Mouse (Mus musculus): ENCODE data around the gene Ropn1l. TPM values are rescaled to one million over a fixed set of nuclear protein-coding genes. Genes with fewer than 3 reads are reported as not detected.

The Ropn1l gene
- polyA plus RNA-seq, 1 experiment from 2014 or later = 4.7 TPM

DNA sequence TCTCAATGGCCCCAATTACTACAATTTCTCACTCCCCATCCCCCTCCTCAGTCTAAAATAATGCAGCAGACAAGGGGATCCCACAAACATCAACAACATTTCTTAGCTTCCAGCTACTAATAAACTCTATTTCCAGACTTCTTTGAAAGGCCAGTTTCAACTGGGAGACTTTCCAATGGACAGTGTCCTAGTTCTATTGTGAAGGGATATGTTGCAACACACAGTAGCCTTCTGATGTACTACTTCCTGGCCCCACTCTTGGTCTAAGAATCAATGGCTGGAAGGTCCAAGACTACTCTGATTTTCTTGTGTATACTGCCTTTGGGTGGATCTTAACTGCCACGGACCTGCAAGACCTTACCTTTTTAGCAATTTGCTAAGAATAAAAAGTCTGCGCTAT, 12.3 kb upstream of the Ropn1l start:
- Histone ChIP-seq H3K36me3 (peaks cover 96% of the 10 kb centered on the region), H3K4me1 (no peaks in the 10 kb centered on the region), H3K27ac (no peak overlapping the region), H3K4me3 (no peak overlapping the region), H3K27me3 (ENCODE audit: low read depth, poor library complexity, severe bottlenecking) (no peaks in the 10 kb centered on the region), H3K9me3 (replicated peaks) (no peaks in the 10 kb centered on the region)
- 97% methylated on average over 2 of the region's 2 CpGs for WGBS
- no peak for DNase-seq (ENCODE audit: low spot score)

DNA sequence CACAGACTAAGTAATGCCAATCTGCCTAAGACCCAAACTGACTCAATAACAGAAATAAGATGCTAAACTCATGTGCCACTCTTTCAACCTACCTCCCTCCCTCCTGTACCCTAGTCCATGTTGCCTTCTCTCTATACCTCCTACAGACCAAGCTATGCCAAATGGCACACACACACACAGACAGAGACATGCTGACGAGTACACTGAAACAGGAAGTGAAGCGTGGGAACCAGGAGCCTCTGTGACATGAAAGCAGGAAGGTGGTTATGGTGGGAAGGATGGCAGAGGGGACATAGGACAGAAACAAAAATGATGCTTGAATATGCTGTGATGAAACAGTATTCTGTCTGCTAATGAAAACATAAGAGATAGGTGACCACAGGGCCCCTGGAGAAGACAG, 7.0 kb upstream of the Ropn1l start:
- DNase-seq (ENCODE audit: low spot score) = no peak
- Histone ChIP-seq H3K4me3 (no peak overlapping the region), H3K27ac (no peak overlapping the region), H3K36me3 (peaks cover 90% of the 10 kb centered on the region), H3K4me1 (no peaks in the 10 kb centered on the region), H3K27me3 (ENCODE audit: low read depth, poor library complexity, severe bottlenecking) (no peaks in the 10 kb centered on the region), H3K9me3 (replicated peaks) (no peaks in the 10 kb centered on the region)
- 88% methylated on average over 2 of the region's 2 CpGs for WGBS

DNA sequence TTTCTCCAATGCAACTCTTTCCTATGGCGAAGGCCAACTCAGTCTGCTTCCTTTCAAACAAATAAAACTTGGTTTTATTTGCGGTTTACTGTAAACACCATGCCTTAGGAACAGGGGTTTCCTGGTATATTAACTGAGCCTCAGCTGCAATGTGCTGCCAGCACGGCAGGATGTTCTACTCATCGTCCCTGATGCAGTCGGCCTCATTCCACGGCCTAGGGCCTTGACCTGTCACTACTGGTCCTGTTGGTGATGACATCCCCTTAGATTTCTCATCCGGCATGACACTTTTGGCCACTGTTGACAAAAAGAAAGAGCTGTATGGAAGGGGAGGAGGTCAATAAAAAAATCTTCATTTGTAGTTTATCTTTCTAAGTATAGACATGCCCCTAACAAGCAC, 4.5 kb upstream of the Ropn1l start:
- Histone ChIP-seq H3K27ac (no peak overlapping the region), H3K36me3 (peaks cover 65% of the 10 kb centered on the region), H3K4me1 (peaks cover 4% of the 10 kb centered on the region; the same call in 1 of the 2 replicates), H3K4me3 (no peak overlapping the region), H3K27me3 (ENCODE audit: low read depth, poor library complexity, severe bottlenecking) (no peaks in the 10 kb centered on the region), H3K9me3 (replicated peaks) (no peaks in the 10 kb centered on the region)
- 93% methylated on average over 7 of the region's 7 CpGs for WGBS
- DNase-seq (ENCODE audit: low spot score) = no peak

DNA sequence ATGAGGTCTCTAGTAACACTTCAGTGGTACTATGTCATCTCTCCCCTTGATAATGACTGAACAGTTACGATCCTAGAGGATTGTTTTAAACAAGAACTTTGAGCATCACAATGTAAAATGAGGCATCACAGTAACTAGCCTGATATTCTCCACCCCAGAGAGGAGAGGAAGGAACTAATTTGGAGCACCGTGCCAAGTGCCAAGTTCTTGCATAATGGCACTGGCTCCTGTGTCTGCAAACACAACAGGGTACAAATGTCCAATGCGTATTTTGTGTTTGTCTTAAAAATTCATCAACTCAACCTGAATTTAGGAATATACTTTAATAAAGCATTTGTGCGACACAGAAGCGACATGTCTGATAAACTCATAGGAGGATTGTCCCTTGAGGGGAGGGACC, 2.8 kb upstream of the Ropn1l start:
- H3K36me3 ChIP-seq = peaks cover 48% of the 10 kb centered on the region
- 91% methylated on average over 5 of the region's 5 CpGs for WGBS

DNA sequence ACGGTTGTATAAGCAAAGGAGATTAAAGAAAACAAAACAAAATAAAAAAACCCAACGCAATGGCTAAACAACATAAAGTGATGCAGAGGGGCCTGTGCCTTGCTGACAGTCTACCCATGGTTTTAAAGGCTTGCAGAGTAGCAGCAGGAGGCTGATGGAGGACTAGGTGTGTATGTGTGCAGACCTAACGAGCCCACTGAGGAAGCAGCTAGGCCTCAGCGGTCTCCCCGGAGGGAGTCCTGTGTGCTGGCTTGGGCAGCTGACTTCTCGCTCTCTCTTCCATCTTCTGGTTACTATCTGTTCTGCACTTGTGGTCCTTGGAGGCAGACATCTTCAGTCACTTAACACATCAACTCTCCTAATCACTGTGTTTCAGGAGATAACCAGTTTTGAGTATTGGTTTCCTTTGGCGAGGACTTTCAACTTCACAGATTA, 1.3 kb upstream of the Ropn1l start:
- no peaks in the 10 kb centered on the region for H3K27me3 ChIP-seq (ENCODE audit: low read depth, poor library complexity, severe bottlenecking)
- H3K36me3 ChIP-seq = peaks cover 33% of the 10 kb centered on the region
- H3K4me1 ChIP-seq = peaks cover 28% of the 10 kb centered on the region
- H3K4me3 ChIP-seq = no peak overlapping the region
- no peaks in the 10 kb centered on the region for H3K9me3 ChIP-seq (replicated peaks)
- WGBS = 82% methylated on average over 7 of the region's 7 CpGs
- no peak overlapping the region for H3K27ac ChIP-seq
- DNase-seq (ENCODE audit: low spot score) = no peak

More for the DNA sequence above, 2.8 kb upstream of the Ropn1l start:
- no peak overlapping the region for H3K27ac ChIP-seq
- DNase-seq (ENCODE audit: low spot score) = no peak
- no peaks in the 10 kb centered on the region for H3K9me3 ChIP-seq (replicated peaks)
- peaks cover 21% of the 10 kb centered on the region for H3K4me1 ChIP-seq
- H3K4me3 ChIP-seq = no peak overlapping the region
- no peaks in the 10 kb centered on the region for H3K27me3 ChIP-seq (ENCODE audit: low read depth, poor library complexity, severe bottlenecking)

DNA sequence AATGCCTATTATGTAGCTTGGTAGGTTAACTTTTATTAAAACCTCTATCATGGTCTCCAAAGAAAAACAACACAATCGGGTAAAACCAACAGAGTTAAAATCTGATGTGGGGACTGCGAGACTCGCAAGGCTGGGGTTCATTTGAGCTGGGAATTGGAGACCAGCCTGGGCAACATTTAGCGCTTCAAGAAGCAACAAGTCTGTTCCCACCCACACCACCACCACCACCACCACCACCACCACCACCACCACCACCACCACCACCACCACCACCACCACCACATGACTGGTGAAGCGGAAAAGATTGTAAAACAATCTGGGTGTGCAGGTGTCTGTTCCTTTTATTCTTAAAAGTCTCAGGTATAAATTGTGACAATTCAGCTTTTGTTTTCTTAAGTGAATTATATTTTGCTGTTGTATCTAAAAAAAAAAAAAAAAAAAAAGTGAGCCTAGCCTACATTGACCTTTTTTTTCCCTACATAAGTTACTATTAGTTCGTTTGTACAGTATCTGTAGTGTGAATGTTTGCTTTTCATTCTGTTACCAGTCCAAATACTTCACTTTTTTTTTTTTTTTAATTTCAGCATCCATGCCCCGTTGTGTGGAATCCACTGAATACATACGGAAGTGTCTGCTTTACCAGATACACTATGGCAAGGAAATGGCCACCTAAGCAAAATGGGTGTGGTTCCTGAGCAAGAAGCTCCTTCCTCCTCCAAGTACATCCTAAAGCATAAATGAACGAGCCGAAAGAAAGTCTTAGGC, 741 bp upstream of the Ropn1l start:
- H3K27ac ChIP-seq = peak overlapping the region; percentile 92
- WGBS = 55% methylated on average over 10 of the region's 10 CpGs
- DNase-seq (ENCODE audit: low spot score) = no peak

DNA sequence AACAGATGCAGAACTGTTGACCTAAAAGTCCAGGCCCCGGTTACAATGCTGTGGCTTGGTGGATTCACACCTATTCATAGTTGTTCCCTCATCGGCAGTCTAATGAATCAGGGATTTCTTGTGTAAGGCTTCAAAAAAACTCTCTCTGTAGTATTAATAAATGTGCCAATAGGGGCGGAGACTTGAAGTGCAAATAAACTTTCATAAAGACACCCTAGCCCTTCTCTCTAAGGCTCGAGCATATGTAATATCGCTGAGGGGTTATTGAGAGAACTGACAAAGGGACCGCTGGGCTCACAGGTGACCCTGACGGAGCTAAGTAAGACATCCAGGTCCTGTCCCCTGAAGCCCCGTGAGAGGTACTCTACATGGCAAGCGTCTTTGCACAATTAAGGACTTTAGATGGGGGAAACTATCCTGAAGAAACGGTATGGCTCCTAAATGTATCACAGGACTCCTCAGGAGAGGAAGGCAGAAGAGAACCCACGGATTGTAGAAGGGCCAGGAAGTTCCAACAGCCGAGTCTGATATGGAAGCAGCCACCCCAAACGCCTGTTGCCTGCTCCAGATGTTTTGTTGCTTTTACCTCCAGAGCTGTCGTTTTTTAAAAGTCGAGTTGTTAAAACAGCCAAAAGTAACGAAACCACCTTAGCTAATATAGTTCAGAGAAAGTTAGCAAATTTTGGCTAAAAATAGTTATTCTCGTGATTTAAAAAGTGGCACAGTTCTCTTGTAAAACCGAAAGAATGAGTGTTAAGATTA, 1.0 kb downstream of the Ropn1l start:
- peak; percentile 35 for DNase-seq (ENCODE audit: low spot score)
- H3K27ac ChIP-seq = peak overlapping the region; percentile 92; the same call in 1 of the 2 replicates
- H3K9me3 ChIP-seq (replicated peaks) = no peaks in the 10 kb centered on the region
- H3K4me3 ChIP-seq = peak overlapping the region; percentile 70
- peaks cover 9% of the 10 kb centered on the region for H3K36me3 ChIP-seq
- no peaks in the 10 kb centered on the region for H3K27me3 ChIP-seq (ENCODE audit: low read depth, poor library complexity, severe bottlenecking)
- 58% methylated on average over 18 of the region's 18 CpGs for WGBS
- peaks cover 33% of the 10 kb centered on the region for H3K4me1 ChIP-seq

More for the DNA sequence above, 741 bp upstream of the Ropn1l start:
- H3K27me3 ChIP-seq (ENCODE audit: low read depth, poor library complexity, severe bottlenecking) = no peaks in the 10 kb centered on the region
- H3K9me3 ChIP-seq (replicated peaks) = no peaks in the 10 kb centered on the region
- H3K36me3 ChIP-seq = peaks cover 27% of the 10 kb centered on the region
- H3K4me3 ChIP-seq = peak overlapping the region; percentile 70
- H3K4me1 ChIP-seq = peaks cover 33% of the 10 kb centered on the region

DNA sequence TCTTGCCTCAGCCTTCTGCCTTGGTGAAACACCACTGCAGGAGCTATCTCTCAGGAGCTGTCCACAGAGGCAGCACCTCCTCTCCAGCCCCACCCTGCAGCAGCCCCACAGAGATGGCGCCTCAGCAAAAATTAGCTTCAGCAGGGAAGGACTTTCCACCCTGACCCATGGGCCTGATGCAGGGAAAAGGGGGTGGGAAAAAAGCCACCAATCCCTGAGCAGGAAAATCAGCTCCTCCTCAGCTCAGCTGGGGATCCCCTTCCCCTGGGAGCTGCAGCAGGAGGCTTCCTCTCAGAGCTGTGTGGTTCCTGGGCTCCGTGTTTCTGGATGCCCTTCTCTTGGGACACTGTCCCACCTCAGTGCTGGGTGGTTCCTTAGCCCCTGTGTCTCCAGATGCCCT, 3.8 kb downstream of the Ropn1l start:
- H3K36me3 ChIP-seq = no peaks in the 10 kb centered on the region
- 19% methylated on average over 2 of the region's 2 CpGs for WGBS
- peaks cover 33% of the 10 kb centered on the region for H3K4me1 ChIP-seq
- H3K27me3 ChIP-seq (ENCODE audit: low read depth, poor library complexity, severe bottlenecking) = no peaks in the 10 kb centered on the region
- H3K27ac ChIP-seq = no peak overlapping the region
- DNase-seq (ENCODE audit: low spot score) = no peak
- no peak overlapping the region for H3K4me3 ChIP-seq
- H3K9me3 ChIP-seq (replicated peaks) = no peaks in the 10 kb centered on the region

DNA sequence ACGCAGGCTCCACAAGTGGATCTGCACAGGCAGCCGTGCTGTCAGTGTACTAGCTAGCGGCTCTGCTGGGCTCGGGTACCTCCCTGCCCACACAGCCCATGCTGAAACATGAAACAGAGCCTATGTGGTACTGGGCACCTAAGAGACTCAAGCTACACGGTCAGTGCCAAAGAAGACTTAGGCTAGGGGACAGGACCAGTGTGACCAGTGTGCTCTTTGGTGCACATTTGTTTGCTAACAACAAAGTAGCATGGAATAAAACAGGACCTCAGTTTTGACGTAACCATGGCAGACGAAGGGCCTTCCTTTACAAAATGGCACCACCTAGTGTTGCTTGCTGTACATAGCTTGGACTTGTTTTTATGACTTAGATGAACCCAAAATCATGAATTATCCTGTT, 6.4 kb downstream of the Ropn1l start:
- DNase-seq (ENCODE audit: low spot score) = no peak

DNA sequence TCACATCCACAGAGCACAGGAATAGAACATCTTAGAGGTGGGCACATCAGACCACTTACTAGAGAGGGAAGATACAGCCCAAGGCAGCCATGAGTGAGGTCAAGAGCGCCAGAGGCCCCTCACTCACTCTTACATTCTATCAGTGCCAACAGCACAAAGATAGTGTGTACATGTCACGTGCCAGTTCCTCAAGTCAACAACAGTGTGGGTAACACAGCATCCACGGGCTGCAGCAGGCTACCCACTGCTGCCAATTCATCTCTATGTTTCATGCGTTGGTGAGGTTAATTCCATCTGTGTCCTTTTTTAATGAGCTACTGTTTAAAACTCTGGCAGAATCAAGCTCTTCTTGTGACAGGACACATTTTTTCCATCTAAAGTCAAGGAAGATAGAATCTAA, 10.8 kb downstream of the Ropn1l start:
- H3K4me1 ChIP-seq = no peaks in the 10 kb centered on the region
- no peaks in the 10 kb centered on the region for H3K9me3 ChIP-seq (replicated peaks)
- 89% methylated on average over 4 of the region's 4 CpGs for WGBS
- H3K27ac ChIP-seq = no peak overlapping the region
- no peaks in the 10 kb centered on the region for H3K36me3 ChIP-seq
- no peak for DNase-seq (ENCODE audit: low spot score)
- no peak overlapping the region for H3K4me3 ChIP-seq
- no peaks in the 10 kb centered on the region for H3K27me3 ChIP-seq (ENCODE audit: low read depth, poor library complexity, severe bottlenecking)

More for the DNA sequence above, 6.4 kb downstream of the Ropn1l start:
- H3K4me1 ChIP-seq = peaks cover 19% of the 10 kb centered on the region
- H3K9me3 ChIP-seq (replicated peaks) = no peaks in the 10 kb centered on the region
- H3K27ac ChIP-seq = 0 out of 2 replicates have a peak overlapping the region, but pooled peaks have one; percentile 21
- WGBS = 51% methylated on average over 7 of the region's 7 CpGs
- H3K36me3 ChIP-seq = no peaks in the 10 kb centered on the region
- no peak overlapping the region for H3K4me3 ChIP-seq
- no peaks in the 10 kb centered on the region for H3K27me3 ChIP-seq (ENCODE audit: low read depth, poor library complexity, severe bottlenecking)

DNA sequence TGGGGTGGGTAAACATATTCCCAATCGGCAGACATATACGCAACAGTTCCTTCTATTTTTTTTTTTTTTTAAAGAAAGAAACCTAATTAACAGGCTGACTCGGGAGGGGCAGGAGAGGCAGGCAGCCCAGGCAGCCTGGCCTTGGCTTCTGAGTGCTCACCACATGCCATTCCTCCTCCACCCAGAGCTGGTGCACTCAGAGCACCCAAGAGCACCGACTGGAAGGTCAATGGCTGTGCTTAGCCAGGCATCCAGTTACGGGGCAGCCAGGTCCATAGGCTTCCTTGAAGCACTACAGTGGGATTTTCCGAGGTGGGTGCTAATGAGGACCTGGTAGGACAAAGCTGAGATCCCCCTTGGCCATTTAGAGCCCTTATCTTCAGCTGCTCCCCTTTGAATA, 11.5 kb downstream of the Ropn1l start:
- 70% methylated on average over 6 of the region's 6 CpGs for WGBS
- H3K27ac ChIP-seq = no peak overlapping the region
- H3K27me3 ChIP-seq (ENCODE audit: low read depth, poor library complexity, severe bottlenecking) = no peaks in the 10 kb centered on the region
- no peaks in the 10 kb centered on the region for H3K36me3 ChIP-seq
- H3K4me3 ChIP-seq = no peak overlapping the region
- no peaks in the 10 kb centered on the region for H3K9me3 ChIP-seq (replicated peaks)
- no peaks in the 10 kb centered on the region for H3K4me1 ChIP-seq
- no peak for DNase-seq (ENCODE audit: low spot score)

DNA sequence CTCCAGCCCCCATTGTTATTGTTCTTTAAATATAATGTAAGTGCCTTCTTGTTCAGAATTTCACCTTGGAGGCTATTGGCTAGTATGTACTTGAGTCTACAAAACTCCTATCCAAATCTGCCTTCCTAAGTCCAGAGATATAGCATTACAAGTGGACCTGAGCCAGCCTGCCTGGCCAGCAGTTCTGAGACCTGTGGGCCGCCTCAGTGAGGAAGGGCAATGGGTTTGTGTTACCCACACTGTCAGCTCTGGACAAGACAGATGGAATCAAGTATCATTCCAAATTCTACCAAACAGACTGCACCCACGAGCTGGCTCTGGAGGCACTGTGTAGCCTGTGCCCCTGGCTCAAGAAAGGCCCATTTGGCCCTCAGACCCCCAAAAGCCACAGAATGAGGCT, 16.7 kb downstream of the Ropn1l start:
- WGBS = 81% methylated on average over 2 of the region's 2 CpGs
- no peaks in the 10 kb centered on the region for H3K9me3 ChIP-seq (replicated peaks)
- no peak for DNase-seq (ENCODE audit: low spot score)
- no peak overlapping the region for H3K27ac ChIP-seq
- H3K4me1 ChIP-seq = no peaks in the 10 kb centered on the region
- H3K36me3 ChIP-seq = no peaks in the 10 kb centered on the region
- no peak overlapping the region for H3K4me3 ChIP-seq
- no peaks in the 10 kb centered on the region for H3K27me3 ChIP-seq (ENCODE audit: low read depth, poor library complexity, severe bottlenecking)

DNA sequence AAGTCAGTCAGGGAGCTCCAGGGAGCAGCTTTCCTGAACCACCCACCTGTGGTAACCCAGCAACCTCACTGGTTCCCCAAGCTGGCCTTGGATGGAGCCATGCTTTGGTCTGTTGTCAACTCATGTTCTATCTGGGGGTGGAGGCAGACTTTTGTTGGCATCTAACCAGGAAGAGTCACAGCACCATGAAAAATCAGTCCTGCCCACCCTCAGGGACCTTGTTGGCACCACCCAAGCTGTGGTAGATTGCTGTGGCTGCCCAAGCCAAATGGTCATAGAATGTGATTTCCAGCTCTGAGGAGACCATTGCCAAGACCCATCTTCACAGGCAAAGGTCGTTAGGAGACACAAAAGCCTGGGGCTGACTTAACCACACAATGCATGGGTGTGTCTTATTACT, 17.5 kb downstream of the Ropn1l start:
- Histone ChIP-seq H3K36me3 (no peaks in the 10 kb centered on the region), H3K4me3 (no peak overlapping the region), H3K27me3 (ENCODE audit: low read depth, poor library complexity, severe bottlenecking) (no peaks in the 10 kb centered on the region), H3K9me3 (replicated peaks) (no peaks in the 10 kb centered on the region), H3K27ac (no peak overlapping the region), H3K4me1 (no peaks in the 10 kb centered on the region)
- WGBS = 53% methylated on average over 1 of the region's 1 CpGs
- no peak for DNase-seq (ENCODE audit: low spot score)
